Mouse (Mus musculus) brain, embryonic 14.5 days (tissue): ENCODE measurements around the gene Snta1.

Experiments used
- CTCF ChIP-seq: fragments of 200-500 bp; IDR thresholded peaks from 2 replicates; pipeline ENCODE4 v1.5.1; 2012; ENCODE audit warnings: inconsistent platforms, mild to moderate bottlenecking, moderate library complexity, borderline replicate concordance; ENCODE audit not compliant: insufficient read depth, insufficient read length; ENCODE audit errors: extremely low read depth
- POLR2A ChIP-seq: fragments of 200-500 bp; IDR thresholded peaks from 2 replicates; pipeline ENCODE4 v1.6.1; 2012; ENCODE audit warnings: mild to moderate bottlenecking, inconsistent platforms, borderline replicate concordance; ENCODE audit not compliant: poor library complexity, insufficient read depth, insufficient read length, severe bottlenecking; ENCODE audit errors: extremely low read depth

- no peak for TF ChIP-seq CTCF
- TF ChIP-seq POLR2A: no peak
These were observed 72.3 kb downstream of the Snta1 start for GRCm38 (mm10) chr2:154335572-154335971.
